Mouse (Mus musculus) ES-Bruce4 (cell line): ENCODE measurements around the gene Popdc2.

Source experiments
- CTCF ChIP-seq: IDR thresholded peaks from one replicate; pipeline ENCODE4 v1.8.1; 2011; ENCODE audit warnings: low read depth, low read length
- EP300 ChIP-seq: IDR thresholded peaks from 2 replicates; pipeline ENCODE4 v1.6.1; 2011; ENCODE audit warnings: low read depth, low read length; ENCODE audit not compliant: insufficient read depth
- POLR2A ChIP-seq: IDR thresholded peaks from one replicate; pipeline ENCODE4 v1.8.1; 2011; ENCODE audit warnings: low read length; ENCODE audit not compliant: insufficient read depth

DNA sequence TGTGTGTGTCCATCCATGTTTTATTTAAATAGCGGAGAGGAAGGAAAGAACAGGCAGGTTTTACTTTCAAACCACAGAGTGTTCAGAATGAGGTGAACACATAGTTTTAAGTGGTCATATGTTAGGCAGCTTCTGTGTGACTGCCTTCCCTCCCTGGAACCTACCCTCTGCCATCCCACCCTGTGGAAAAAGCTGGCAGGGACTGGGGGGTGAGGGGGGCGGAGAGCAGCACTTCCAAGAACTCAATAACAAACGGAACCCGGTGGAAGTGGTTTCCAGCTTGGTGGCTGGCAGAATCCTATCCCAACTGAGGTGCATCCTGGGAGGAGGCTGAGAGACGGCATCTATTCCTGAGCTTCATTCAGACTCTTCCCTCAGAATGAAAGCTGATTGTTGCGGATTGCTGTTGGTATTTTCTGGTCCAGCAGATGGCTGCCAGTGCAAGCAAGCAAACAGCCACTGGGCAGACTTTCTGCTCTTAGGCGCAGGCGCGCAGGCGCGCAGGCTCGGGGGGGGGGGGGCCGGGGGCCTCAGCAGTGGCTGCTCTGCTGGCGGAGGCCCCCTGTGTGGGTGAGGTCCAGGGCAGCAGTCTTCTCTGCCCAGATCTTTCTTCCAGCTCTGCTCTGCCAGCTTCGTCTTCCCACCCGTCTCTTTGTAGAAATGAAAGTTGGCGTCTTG, 14.3 kb downstream of the Popdc2 start:
- TF ChIP-seq CTCF = no peak
- TF ChIP-seq EP300 = no peak
- no peak for TF ChIP-seq POLR2A
